Mouse (Mus musculus) frontal cortex, postnatal 25 days (tissue): ENCODE measurements around the gene Vmo1.
A peak's percentile ranks its signal among the peaks of the same experiment; 100 is the strongest.
"Not testable (repeated sequence)": the region's sequence is repeated elsewhere in the genome, so short reads cannot be mapped to it uniquely, and the experiment has no call there.

Experiments
- DNase-seq, 2 experiments: peaks; one replicate each; pipeline ENCODE4 v3.0.0; 2022; ENCODE audit warnings: low spot score in 2 of 2

Vmo1 gene

GRCm38 (mm10) chr11:70514288-70514687 lies at the start of gene Vmo1:
Gene Vmo1 (minus strand): TSS chr11:70514616.
- DNase-seq = no peak

GRCm38 (mm10) chr11:70563470-70564275 lies 49.3 kb upstream of the Vmo1 start:
- DNase-seq = no peak

- DNase-seq = no peak
Observed at GRCm38 (mm10) chr11:70562995-70563469, 48.6 kb upstream of the Vmo1 start.

GRCm38 (mm10) chr11:70562287-70562994 lies 48.0 kb upstream of the Vmo1 start, which contains the start of gene Mink1:
Gene Mink1 (plus strand): TSS chr11:70562881.
- DNase-seq = peak; percentile 63 to 80

- DNase-seq = no peak
Observed at GRCm38 (mm10) chr11:70561937-70562286, 47.5 kb upstream of the Vmo1 start.

GRCm38 (mm10) chr11:70557545-70557944 lies 43.1 kb upstream of the Vmo1 start:
- no peak for DNase-seq

- DNase-seq = no peak
Observed at GRCm38 (mm10) chr11:70553940-70554339, 39.5 kb upstream of the Vmo1 start.

- DNase-seq = no peak
Observed at GRCm38 (mm10) chr11:70551526-70551925, 37.1 kb upstream of the Vmo1 start.

GRCm38 (mm10) chr11:70544496-70544895 lies 30.1 kb upstream of the Vmo1 start:
- DNase-seq = no peak

- no peak for DNase-seq
Observed at GRCm38 (mm10) chr11:70541415-70541814, 27.0 kb upstream of the Vmo1 start.

- no peak for DNase-seq
Observed at GRCm38 (mm10) chr11:70540928-70541327, 26.5 kb upstream of the Vmo1 start.

- peak; percentile 52 to 65 for DNase-seq
Observed at GRCm38 (mm10) chr11:70539877-70540587, 25.6 kb upstream of the Vmo1 start, which contains the start of gene Pld2. Gene Pld2 (plus strand): TSS chr11:70540064.

GRCm38 (mm10) chr11:70539423-70539822 lies 25.0 kb upstream of the Vmo1 start:
- no peak for DNase-seq

- no peak for DNase-seq
Observed at GRCm38 (mm10) chr11:70532839-70533238, 18.4 kb upstream of the Vmo1 start, which contains the start of gene Gm40193. Gene Gm40193 (minus strand): TSS chr11:70532939.

- DNase-seq = not testable (repeated sequence)
Observed at GRCm38 (mm10) chr11:70531065-70531464, 16.6 kb upstream of the Vmo1 start.

GRCm38 (mm10) chr11:70528610-70529009 lies 14.2 kb upstream of the Vmo1 start:
- DNase-seq = no peak

- no peak for DNase-seq
Observed at GRCm38 (mm10) chr11:70526211-70526610, 11.8 kb upstream of the Vmo1 start.

- DNase-seq = no peak
Observed at GRCm38 (mm10) chr11:70525726-70526125, 11.3 kb upstream of the Vmo1 start.

GRCm38 (mm10) chr11:70525184-70525678 lies 10.8 kb upstream of the Vmo1 start, which contains the start of gene Psmb6:
Gene Psmb6 (plus strand): TSS chr11:70525367.
- peak; percentile 78 to 86 for DNase-seq

GRCm38 (mm10) chr11:70524782-70525181 lies 10.4 kb upstream of the Vmo1 start:
- no peak for DNase-seq

GRCm38 (mm10) chr11:70523306-70523989 lies 9.0 kb upstream of the Vmo1 start:
- DNase-seq = not testable (repeated sequence)
